Mouse (Mus musculus): Measurements from ENCODE around the gene Abhd15.

Abhd15 gene

DNA sequence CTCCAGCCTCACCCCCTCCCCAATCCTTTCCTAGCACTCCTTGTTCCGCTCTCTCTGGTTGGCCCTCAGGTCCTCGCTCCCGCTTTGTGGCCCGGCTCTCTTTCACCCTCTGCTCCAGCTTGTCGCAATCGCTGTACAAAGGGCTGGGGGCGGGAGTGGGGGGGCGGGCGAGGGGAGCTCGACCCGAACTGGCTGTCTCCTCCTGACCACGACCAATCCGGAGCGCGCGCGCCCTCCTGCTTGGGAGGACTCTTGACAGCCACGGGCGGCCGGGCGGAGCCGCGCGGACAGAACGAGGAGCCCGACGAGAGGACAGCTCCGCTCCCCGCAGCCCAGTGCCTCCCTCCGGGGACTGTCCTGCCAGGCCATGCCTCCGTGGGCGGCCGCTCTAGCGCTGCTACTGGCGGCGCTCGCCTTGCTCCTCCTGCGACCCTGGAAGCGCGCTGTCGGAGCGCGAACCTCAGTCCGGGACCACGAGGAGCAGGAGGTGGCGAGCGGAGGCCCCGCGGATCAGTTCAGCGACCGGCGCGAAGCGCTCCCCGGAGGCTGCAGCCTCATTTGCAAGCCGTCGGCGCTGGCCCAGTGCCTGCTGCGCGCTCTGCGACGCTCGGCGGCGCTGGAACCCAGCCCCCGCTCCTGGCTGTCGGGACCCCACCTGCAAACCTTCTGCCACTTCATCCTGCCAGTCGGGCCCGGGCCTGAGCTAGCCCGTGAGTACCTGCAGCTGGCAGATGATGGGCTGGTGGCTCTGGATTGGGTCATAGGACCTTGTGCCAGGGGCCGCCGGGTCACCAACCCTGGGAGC is at the start of gene Abhd15:
Gene Abhd15, plus strand, starts transcription at position 290 of the 805 bp plus-strand sequence.
- DNase-seq, result peak; percentile 89

DNA sequence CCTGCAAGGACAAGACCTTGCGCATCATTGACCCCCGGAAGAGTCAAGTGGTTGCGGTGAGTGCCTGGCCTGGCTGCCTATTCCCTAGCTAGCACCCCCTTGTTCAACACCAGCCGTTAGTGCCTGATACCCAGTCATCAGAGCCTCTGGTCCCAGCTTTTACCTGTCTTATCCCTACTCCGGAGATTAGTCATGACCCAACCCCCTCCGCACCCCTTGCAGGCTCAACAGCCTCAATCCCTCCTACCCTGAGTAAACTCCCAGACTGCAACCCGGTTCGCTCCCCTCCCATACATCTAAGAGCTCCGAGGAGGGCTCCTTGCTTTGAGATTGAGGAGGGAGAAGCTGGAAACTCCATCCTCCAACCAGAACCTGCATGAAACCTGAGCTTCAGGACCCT is 48.4 kb upstream of the Abhd15 start:
- DNase-seq, result no peak

GRCm38 (mm10) chr11:77467157-77467556 is 47.8 kb upstream of the Abhd15 start:
- DNase-seq, result peak; percentile 85 to 93

DNA sequence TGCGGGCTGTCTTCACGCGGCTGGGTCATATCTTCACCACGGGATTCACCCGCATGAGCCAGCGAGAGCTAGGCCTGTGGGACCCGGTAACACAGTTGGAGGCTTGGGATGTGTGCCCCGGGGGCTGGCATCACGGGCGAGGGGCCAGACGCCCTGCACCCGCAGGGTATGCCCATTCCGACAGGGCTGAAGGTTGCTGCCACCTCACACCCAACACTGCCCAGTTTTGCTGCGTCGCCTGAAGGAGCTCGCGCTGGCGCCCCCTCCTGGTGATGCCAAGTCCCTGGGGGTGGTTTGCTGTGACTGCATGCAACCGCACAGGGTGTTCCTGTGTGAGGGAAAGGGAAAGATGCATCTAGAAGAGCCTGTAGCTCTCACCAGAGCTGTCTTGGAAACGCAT is 47.1 kb upstream of the Abhd15 start:
- DNase-seq, result peak; percentile 79 to 93

DNA sequence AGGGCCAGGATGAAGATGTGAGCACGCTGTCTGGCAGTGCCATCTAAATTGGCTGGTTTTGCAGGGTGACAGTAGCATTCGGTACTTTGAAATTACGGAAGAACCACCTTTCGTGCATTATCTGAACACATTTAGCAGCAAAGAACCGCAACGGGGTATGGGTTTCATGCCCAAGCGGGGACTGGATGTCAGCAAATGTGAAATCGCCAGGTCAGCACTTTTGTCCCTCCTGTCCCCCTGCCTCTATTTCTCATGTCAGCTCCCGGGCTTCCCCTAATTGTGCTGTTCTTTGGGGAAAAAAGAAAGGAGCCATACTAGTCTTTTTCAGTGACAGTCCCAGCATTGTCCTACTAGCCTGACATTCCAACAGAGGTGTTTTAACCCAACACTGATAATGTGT is 46.5 kb upstream of the Abhd15 start:
- no peak for DNase-seq

DNA sequence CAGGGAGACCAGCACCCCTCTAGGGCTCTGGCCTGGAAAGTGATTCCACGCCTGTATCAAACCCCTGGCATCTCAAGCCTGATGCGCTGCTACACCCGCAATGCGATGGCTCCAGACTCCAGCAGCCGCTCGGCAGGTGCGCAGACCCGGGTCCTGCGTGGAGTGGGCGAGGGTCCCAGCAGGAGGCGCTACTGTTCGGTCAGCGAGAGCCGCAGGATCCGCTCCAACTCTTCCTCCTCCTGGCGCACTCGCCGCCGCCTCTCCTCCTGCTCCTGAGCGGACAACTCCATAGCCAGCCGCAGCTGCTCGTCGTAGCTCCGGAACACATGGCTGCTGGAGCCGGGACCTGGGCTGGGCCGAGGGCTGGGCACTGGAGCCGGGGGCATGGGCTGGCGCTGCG is 43.5 kb upstream of the Abhd15 start:
- no peak for DNase-seq

GRCm38 (mm10) chr11:77472775-77473174 is 42.1 kb upstream of the Abhd15 start:
- DNase-seq, result no peak

- DNase-seq, result no peak
Observed at GRCm38 (mm10) chr11:77476216-77476615, 38.7 kb upstream of the Abhd15 start.

DNA sequence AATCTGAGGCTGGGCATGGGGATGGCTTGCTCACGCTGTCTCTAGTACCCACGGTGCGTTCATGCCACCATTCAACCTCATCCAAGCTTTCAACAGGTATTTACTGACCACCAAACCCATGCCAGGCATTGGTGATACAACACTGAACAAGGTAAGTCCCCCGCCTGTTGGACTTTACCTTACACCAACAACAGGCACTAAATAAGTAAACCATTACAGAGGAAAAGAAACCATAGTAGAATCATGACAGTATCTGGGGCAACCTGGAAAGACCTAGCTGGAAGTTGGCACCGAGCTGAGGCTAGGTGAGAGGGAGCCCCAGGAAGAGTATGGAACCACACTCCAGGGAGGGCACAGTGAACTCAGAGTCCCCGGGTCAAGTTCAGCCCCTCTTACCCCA is 38.0 kb upstream of the Abhd15 start:
- peak in 1 of 2 experiments; percentile 44 for DNase-seq

DNA sequence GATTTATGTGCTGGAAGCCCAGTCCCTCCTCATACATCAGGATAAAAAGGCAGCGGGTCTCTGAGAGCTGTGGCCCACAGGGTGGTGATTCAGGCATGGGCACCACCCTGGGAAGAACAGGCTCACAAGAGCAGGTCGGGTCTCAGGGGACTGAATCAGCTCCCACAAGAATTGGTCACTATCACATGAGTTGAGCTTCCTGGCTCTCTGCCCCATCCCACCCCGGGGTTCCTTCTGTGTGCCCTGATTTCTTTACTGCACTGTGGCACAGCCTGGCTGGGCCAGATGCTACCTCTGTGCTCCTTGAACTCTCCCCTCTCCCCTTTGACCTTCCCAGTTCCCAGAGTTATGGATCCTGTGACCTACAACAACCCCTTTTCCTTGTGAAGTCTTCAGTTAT is 31.9 kb upstream of the Abhd15 start:
- DNase-seq, result no peak

GRCm38 (mm10) chr11:77483510-77484255 is 31.2 kb upstream of the Abhd15 start:
- no peak for DNase-seq

DNA sequence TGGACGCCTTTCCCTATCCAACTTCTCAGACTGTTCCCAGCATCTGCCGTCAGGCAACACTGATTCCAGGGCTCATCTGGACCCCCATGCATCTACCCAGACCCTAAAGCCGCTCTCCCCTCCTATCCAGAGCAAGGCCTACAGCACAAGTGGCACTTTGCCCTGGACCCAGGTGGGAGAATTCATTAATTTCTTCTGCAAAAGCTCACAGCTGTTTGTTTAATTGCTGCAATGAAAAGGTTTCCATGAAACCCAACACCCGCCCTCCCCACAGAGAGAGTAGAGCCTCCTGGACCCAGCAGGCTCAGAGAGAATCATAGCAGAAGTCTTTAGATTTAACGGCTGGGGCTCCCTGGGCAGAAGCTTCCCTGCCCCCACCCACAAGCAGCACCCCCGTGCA is 29.7 kb upstream of the Abhd15 start:
- no peak for DNase-seq

- DNase-seq, result peak in 1 of 2 experiments; percentile 54
Observed at GRCm38 (mm10) chr11:77486798-77487197, 28.1 kb upstream of the Abhd15 start.

DNA sequence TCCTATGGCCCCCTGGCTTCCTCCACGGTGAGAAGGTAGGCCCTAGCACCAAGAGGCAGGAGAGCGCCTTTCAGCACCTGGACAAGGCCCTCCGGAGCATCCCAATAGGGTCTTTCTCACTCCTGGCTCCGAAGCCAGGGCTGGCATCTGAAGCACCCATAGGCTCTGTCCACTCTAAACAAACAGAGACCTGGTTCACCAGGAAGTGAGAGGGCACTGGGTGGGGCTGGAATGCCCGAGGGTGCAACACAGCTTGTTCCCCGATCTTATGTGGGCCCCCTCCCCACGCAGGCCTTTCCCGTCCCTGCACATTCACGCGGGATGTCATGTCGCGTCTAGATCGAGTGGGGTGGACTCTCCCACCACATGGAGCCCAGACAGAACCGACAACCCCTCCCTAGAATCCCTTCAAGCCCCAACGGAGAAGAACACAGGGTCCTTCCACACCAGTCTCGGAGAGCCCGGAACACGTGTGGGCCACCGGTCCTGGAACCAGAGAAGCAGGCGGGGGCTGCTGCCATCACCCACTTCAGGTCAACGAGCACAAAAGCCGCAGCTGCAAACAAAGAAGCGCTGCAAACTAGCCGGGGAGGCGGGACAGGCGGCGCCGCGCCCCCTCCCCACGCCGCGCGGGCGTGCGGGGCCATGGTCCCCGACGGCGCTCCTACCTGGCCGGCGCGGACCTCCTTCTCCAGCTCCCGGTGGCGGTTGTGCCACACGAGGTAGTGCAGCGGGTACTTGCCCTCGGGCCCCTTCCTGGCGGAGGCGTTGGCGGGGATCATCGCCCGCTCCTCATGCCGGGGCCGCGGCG is 25.9 kb upstream of the Abhd15 start:
- no peak for DNase-seq

GRCm38 (mm10) chr11:77489591-77490235 is 25.2 kb upstream of the Abhd15 start, which contains the start of gene Ankrd13b:
TSS of gene Ankrd13b (minus strand) at chr11:77489678.
- peak; percentile 82 to 88 for DNase-seq

- no peak for DNase-seq
Observed at GRCm38 (mm10) chr11:77490451-77490850, 24.5 kb upstream of the Abhd15 start.

DNA sequence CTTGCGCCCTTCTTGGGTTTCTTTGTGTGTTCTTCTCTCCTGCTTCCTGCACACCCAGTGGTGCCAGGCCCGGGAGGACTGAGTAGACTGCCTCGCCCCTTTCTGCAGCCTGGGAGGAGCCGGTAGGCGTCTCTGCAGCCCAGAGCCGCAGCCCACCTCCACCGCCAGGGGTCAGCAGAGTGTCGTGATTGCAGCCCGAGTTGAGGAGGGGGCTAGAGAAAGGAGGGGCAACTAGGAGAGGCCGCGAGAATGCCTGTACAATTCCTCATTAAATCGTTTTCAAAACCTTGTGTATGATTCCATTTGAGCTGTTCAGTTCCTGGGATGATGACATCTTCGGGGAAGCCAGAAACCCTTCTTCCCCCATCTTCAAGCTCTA is 23.8 kb upstream of the Abhd15 start:
- DNase-seq, result peak; percentile 87 to 94

DNA sequence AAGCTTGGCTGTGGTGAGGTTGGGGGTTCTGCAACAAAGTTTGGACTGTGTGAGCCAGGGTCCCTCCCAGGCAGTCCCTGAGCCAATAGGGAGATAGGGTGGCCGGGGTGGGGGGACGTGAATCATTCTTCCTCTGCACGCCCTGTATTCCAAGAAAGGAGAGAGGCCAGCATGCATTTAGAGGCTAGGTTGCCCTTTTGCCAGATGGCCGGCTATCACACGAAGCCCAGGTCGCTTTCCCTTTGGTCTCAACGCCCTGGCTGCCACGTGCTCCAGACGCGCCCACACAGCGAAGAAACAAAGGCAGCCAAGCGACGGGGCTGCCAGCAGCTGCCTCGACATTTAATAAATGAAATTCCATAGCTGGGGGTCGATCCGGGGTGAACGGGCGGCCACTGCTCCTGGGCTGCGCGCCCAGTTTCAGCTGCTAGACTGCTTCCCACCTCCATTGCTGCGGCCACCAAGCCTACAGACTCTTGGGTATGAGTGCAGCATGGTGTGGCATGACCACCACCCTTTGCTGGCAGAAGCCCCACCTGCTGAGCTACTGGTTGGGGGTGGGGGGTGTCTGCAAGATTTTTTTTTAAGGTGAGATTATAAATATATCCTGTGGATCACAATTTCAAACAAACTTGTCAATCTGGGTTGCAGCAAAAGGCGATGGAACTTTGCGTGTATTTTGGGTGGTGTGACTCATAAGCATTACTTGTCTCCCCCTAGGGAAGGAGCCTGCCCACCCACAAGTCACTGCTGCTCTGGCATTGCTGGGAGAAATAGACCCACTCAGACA is 23.2 kb upstream of the Abhd15 start:
- peak in 1 of 2 experiments; percentile 67 for DNase-seq

- peak in 1 of 2 experiments; percentile 58 for DNase-seq
Observed at GRCm38 (mm10) chr11:77492311-77492871, 22.5 kb upstream of the Abhd15 start.

GRCm38 (mm10) chr11:77492911-77493332 is 22.0 kb upstream of the Abhd15 start:
- peak; percentile 96 to 98 for DNase-seq

Data from kidney, postnatal 36 days (tissue).